Mouse (Mus musculus): ENCODE measurements around the gene Rad23a.

GRCm38 (mm10) chr8:84846094-84846721, 5.7 kb upstream of the Rad23a start:
- no peak for TF ChIP-seq CTCF (IDR thresholded peaks at IDR 0.05; ENCODE audit: extremely low read depth, insufficient read length, insufficient replicate concordance, low read depth, low read length)
- TF ChIP-seq POLR2A (IDR thresholded peaks at IDR 0.05; ENCODE audit: low read depth, low read length) = no peak
